Mouse (Mus musculus): ENCODE measurements at regions not wholly inside any gene's neighbourhood (a gene's known extent, or its start where the extent isn't known, plus 50 kb on each side); places are given as distances from the start of the nearest gene placed in this dataset.

- Histone ChIP-seq H3K27me3 (ENCODE audit: control insufficient read depth, insufficient read depth, low read length) (no peaks in the 10 kb centered on the region), H3K4me1 (ENCODE audit: control insufficient read depth, insufficient read depth, low read length) (no peaks in the 10 kb centered on the region; the same call in 1 of the 2 replicates), H3K9ac (ENCODE audit: low read length) (no peak overlapping the region), H3K4me3 (ENCODE audit: low read depth, low read length) (no peak overlapping the region), H3K4me2 (no peak overlapping the region), H3K27ac (ENCODE audit: low read depth, low read length) (no peak overlapping the region), H3K9me3 (ENCODE audit: control insufficient read depth, low read length) (no peaks in the 10 kb centered on the region), H3K36me3 (ENCODE audit: control insufficient read depth, insufficient read depth, low read length) (no peaks in the 10 kb centered on the region)
- DNase-seq (ENCODE audit: low spot score, missing footprints) (no peak), ATAC-seq (ENCODE audit: low FRiP score) (no peak)
- WGBS: 43% methylated on average over 4 of the region's 4 CpGs
Observed at GRCm38 (mm10) chr10:118001501-118001900, 140.1 kb upstream of the Mdm1 start.

GRCm38 (mm10) chr10:118001971-118002370, 139.6 kb upstream of the Mdm1 start:
- H3K9ac ChIP-seq (ENCODE audit: low read length): no peak overlapping the region
- WGBS: 64% methylated on average over 7 of the region's 7 CpGs
- no peak overlapping the region for H3K4me2 ChIP-seq
- H3K27ac ChIP-seq (ENCODE audit: low read depth, low read length): no peak overlapping the region
- H3K4me3 ChIP-seq (ENCODE audit: low read depth, low read length): no peak overlapping the region
- no peaks in the 10 kb centered on the region for H3K27me3 ChIP-seq (ENCODE audit: control insufficient read depth, insufficient read depth, low read length)
- no peaks in the 10 kb centered on the region for H3K9me3 ChIP-seq (ENCODE audit: control insufficient read depth, low read length)
- ATAC-seq (ENCODE audit: low FRiP score) (no peak), DNase-seq (ENCODE audit: low spot score, missing footprints) (peak; percentile 77)
- no peaks in the 10 kb centered on the region; the same call in 1 of the 2 replicates for H3K4me1 ChIP-seq (ENCODE audit: control insufficient read depth, insufficient read depth, low read length)
- no peaks in the 10 kb centered on the region for H3K36me3 ChIP-seq (ENCODE audit: control insufficient read depth, insufficient read depth, low read length)

GRCm38 (mm10) chr10:118002559-118002958, 139.1 kb upstream of the Mdm1 start:
- Histone ChIP-seq H3K9ac (ENCODE audit: low read length) (no peak overlapping the region), H3K27ac (ENCODE audit: low read depth, low read length) (no peak overlapping the region), H3K4me3 (ENCODE audit: low read depth, low read length) (no peak overlapping the region), H3K27me3 (ENCODE audit: control insufficient read depth, insufficient read depth, low read length) (no peaks in the 10 kb centered on the region), H3K9me3 (ENCODE audit: control insufficient read depth, low read length) (no peaks in the 10 kb centered on the region), H3K4me1 (ENCODE audit: control insufficient read depth, insufficient read depth, low read length) (no peaks in the 10 kb centered on the region; the same call in 1 of the 2 replicates), H3K36me3 (ENCODE audit: control insufficient read depth, insufficient read depth, low read length) (no peaks in the 10 kb centered on the region), H3K4me2 (no peak overlapping the region)
- DNase-seq (ENCODE audit: low spot score, missing footprints): no peak
- WGBS: 83% methylated on average over 4 of the region's 4 CpGs
- no peak for ATAC-seq (ENCODE audit: low FRiP score)

- H3K27ac ChIP-seq (ENCODE audit: low read depth, low read length): no peak overlapping the region
- DNase-seq (ENCODE audit: low spot score, missing footprints): no peak
- 87% methylated on average over 10 of the region's 10 CpGs for WGBS
- H3K9me3 ChIP-seq (ENCODE audit: control insufficient read depth, low read length): no peaks in the 10 kb centered on the region
- H3K4me3 ChIP-seq (ENCODE audit: low read depth, low read length): no peak overlapping the region
- H3K9ac ChIP-seq (ENCODE audit: low read length): no peak overlapping the region
- no peaks in the 10 kb centered on the region; the same call in 1 of the 2 replicates for H3K4me1 ChIP-seq (ENCODE audit: control insufficient read depth, insufficient read depth, low read length)
- H3K27me3 ChIP-seq (ENCODE audit: control insufficient read depth, insufficient read depth, low read length): no peaks in the 10 kb centered on the region
- no peaks in the 10 kb centered on the region for H3K36me3 ChIP-seq (ENCODE audit: control insufficient read depth, insufficient read depth, low read length)
- no peak overlapping the region for H3K4me2 ChIP-seq
- no peak for ATAC-seq (ENCODE audit: low FRiP score)
Observed at GRCm38 (mm10) chr10:118003179-118003578, 138.4 kb upstream of the Mdm1 start.

- H3K27ac ChIP-seq (ENCODE audit: low read depth, low read length): no peak overlapping the region
- no peaks in the 10 kb centered on the region for H3K9me3 ChIP-seq (ENCODE audit: control insufficient read depth, low read length)
- no peaks in the 10 kb centered on the region for H3K27me3 ChIP-seq (ENCODE audit: control insufficient read depth, insufficient read depth, low read length)
- no peak overlapping the region for H3K4me3 ChIP-seq (ENCODE audit: low read depth, low read length)
- H3K4me2 ChIP-seq: no peak overlapping the region
- no peak overlapping the region for H3K9ac ChIP-seq (ENCODE audit: low read length)
- H3K4me1 ChIP-seq (ENCODE audit: control insufficient read depth, insufficient read depth, low read length): no peaks in the 10 kb centered on the region; the same call in 1 of the 2 replicates
- ATAC-seq (ENCODE audit: low FRiP score) (no peak), DNase-seq (ENCODE audit: low spot score, missing footprints) (no peak)
- H3K36me3 ChIP-seq (ENCODE audit: control insufficient read depth, insufficient read depth, low read length): no peaks in the 10 kb centered on the region
- 76% methylated on average over 16 of the region's 16 CpGs for WGBS
Observed at GRCm38 (mm10) chr10:118003739-118004361, 137.8 kb upstream of the Mdm1 start.

- DNase-seq (ENCODE audit: low spot score, missing footprints): no peak
- H3K27ac ChIP-seq (ENCODE audit: low read depth, low read length): no peak overlapping the region
- no peak for ATAC-seq (ENCODE audit: low FRiP score)
Observed at GRCm38 (mm10) chr10:118004362-118004958, 137.2 kb upstream of the Mdm1 start.

GRCm38 (mm10) chr10:118006827-118007550, 134.6 kb upstream of the Mdm1 start:
- WGBS: 89% methylated on average over 14 of the region's 14 CpGs

More at GRCm38 (mm10) chr10:118004362-118004958, 137.2 kb upstream of the Mdm1 start:
- H3K9me3 ChIP-seq (ENCODE audit: control insufficient read depth, low read length): no peaks in the 10 kb centered on the region
- H3K4me3 ChIP-seq (ENCODE audit: low read depth, low read length): no peak overlapping the region
- no peaks in the 10 kb centered on the region; the same call in 1 of the 2 replicates for H3K4me1 ChIP-seq (ENCODE audit: control insufficient read depth, insufficient read depth, low read length)
- no peak overlapping the region for H3K4me2 ChIP-seq
- 69% methylated on average over 8 of the region's 8 CpGs for WGBS
- no peaks in the 10 kb centered on the region for H3K36me3 ChIP-seq (ENCODE audit: control insufficient read depth, insufficient read depth, low read length)
- no peak overlapping the region for H3K9ac ChIP-seq (ENCODE audit: low read length)
- H3K27me3 ChIP-seq (ENCODE audit: control insufficient read depth, insufficient read depth, low read length): no peaks in the 10 kb centered on the region

GRCm38 (mm10) chr10:118007846-118008245, 133.8 kb upstream of the Mdm1 start:
- H3K36me3 ChIP-seq (ENCODE audit: control insufficient read depth, insufficient read depth, low read length): no peaks in the 10 kb centered on the region
- H3K27ac ChIP-seq (ENCODE audit: low read depth, low read length): no peak overlapping the region
- ATAC-seq (ENCODE audit: low FRiP score) (no peak), DNase-seq (ENCODE audit: low spot score, missing footprints) (no peak)
- no peak overlapping the region for H3K4me3 ChIP-seq (ENCODE audit: low read depth, low read length)
- 85% methylated on average over 7 of the region's 7 CpGs for WGBS
- no peaks in the 10 kb centered on the region for H3K27me3 ChIP-seq (ENCODE audit: control insufficient read depth, insufficient read depth, low read length)
- H3K4me2 ChIP-seq: no peak overlapping the region
- no peaks in the 10 kb centered on the region for H3K9me3 ChIP-seq (ENCODE audit: control insufficient read depth, low read length)
- no peaks in the 10 kb centered on the region; the same call in 1 of the 2 replicates for H3K4me1 ChIP-seq (ENCODE audit: control insufficient read depth, insufficient read depth, low read length)
- H3K9ac ChIP-seq (ENCODE audit: low read length): no peak overlapping the region

More at GRCm38 (mm10) chr10:118006827-118007550, 134.6 kb upstream of the Mdm1 start:
- Histone ChIP-seq H3K27me3 (ENCODE audit: control insufficient read depth, insufficient read depth, low read length) (no peaks in the 10 kb centered on the region), H3K9me3 (ENCODE audit: control insufficient read depth, low read length) (no peaks in the 10 kb centered on the region), H3K4me1 (ENCODE audit: control insufficient read depth, insufficient read depth, low read length) (no peaks in the 10 kb centered on the region; the same call in 1 of the 2 replicates), H3K4me2 (no peak overlapping the region), H3K36me3 (ENCODE audit: control insufficient read depth, insufficient read depth, low read length) (no peaks in the 10 kb centered on the region), H3K9ac (ENCODE audit: low read length) (no peak overlapping the region), H3K27ac (ENCODE audit: low read depth, low read length) (no peak overlapping the region), H3K4me3 (ENCODE audit: low read depth, low read length) (no peak overlapping the region)
- ATAC-seq (ENCODE audit: low FRiP score) (no peak), DNase-seq (ENCODE audit: low spot score, missing footprints) (no peak)
